In genomic region chr2:178850320-178850719, GRCm38 (mm10) we compare ENCODE assay signal across 18 mouse cellular contexts.
A peak's percentile ranks its signal among the peaks of the same experiment; 100 is the strongest.
DNase-seq lines count a peak whose midpoint lies in the region; ATAC-seq and TF ChIP-seq lines count a peak whose summit lies in the region.
"Had no signal": no experiment of that assay in that cellular context is flagged by ENCODE, and none has a peak within 500 bp of the region (broad histone marks: within the 10 kb centered on the region; RNA-seq: fewer than 3 reads in every experiment).

No protein-coding gene starts in this region.

- peak; percentile 68 for ATAC-seq in midbrain, embryonic 11.5 days (ENCODE audit: low FRiP score)
- ATAC-seq in forebrain, postnatal 0 days = peak; percentile 67
- ATAC-seq in midbrain, embryonic 14.5 days (ENCODE audit: low FRiP score, low TSS enrichment) = peak; percentile 31; the same call in 1 of the 2 replicates
- ATAC-seq: inflammation-experienced regulatory T-cells, adult 6 months; Patski had no signal

- no peak overlapping the region for H3K4me2 ChIP-seq in midbrain, embryonic 11.5 days
- H3K4me2 ChIP-seq in forebrain, postnatal 0 days (ENCODE audit: low read depth) = no peak overlapping the region
- H3K4me2 ChIP-seq in midbrain, embryonic 14.5 days (ENCODE audit: low read length) = no peak overlapping the region; the same call in 1 of the 2 replicates
- H3K4me2 ChIP-seq: heart, embryonic 13.5 days; limb, embryonic 12.5 days; lung, embryonic 14.5 days; neural tube, embryonic 13.5 days had no signal

- no peaks in the 10 kb centered on the region for H3K27me3 ChIP-seq in midbrain, embryonic 11.5 days (ENCODE audit: control insufficient read depth, insufficient read depth, low read length)
- H3K27me3 ChIP-seq in midbrain, embryonic 10.5 days (ENCODE audit: low read depth, poor library complexity, severe bottlenecking) = no peaks in the 10 kb centered on the region
- H3K27me3 ChIP-seq in forebrain, postnatal 0 days (ENCODE audit: insufficient read depth, low read length) = no peaks in the 10 kb centered on the region
- H3K27me3 ChIP-seq in midbrain, embryonic 14.5 days (ENCODE audit: control insufficient read depth, insufficient read depth, low read length) = no peaks in the 10 kb centered on the region
- H3K27me3 ChIP-seq: heart, embryonic 13.5 days; limb, embryonic 12.5 days; neural tube, embryonic 13.5 days; Patski had no signal

- H3K36me3 ChIP-seq in midbrain, embryonic 11.5 days (ENCODE audit: control insufficient read depth, insufficient read depth, low read length) = no peaks in the 10 kb centered on the region
- no peaks in the 10 kb centered on the region for H3K36me3 ChIP-seq in midbrain, embryonic 10.5 days
- H3K36me3 ChIP-seq in forebrain, postnatal 0 days (ENCODE audit: insufficient read depth) = no peaks in the 10 kb centered on the region
- H3K36me3 ChIP-seq in midbrain, embryonic 14.5 days (ENCODE audit: control insufficient read depth, insufficient read depth, low read length) = no peaks in the 10 kb centered on the region
- H3K36me3 ChIP-seq: heart, embryonic 13.5 days; limb, embryonic 12.5 days; neural tube, embryonic 13.5 days had no signal

- no peak overlapping the region for H3K9ac ChIP-seq in midbrain, embryonic 11.5 days (ENCODE audit: low read length)
- H3K9ac ChIP-seq in forebrain, postnatal 0 days = no peak overlapping the region
- no peak overlapping the region for H3K9ac ChIP-seq in midbrain, embryonic 14.5 days (replicated peaks; ENCODE audit: low read length)
- H3K9ac ChIP-seq: heart, embryonic 13.5 days; limb, embryonic 12.5 days; lung, embryonic 14.5 days; neural tube, embryonic 13.5 days had no signal

- H3K9me3 ChIP-seq in midbrain, embryonic 11.5 days (ENCODE audit: control insufficient read depth, low read length) = no peaks in the 10 kb centered on the region
- no peaks in the 10 kb centered on the region for H3K9me3 ChIP-seq in midbrain, embryonic 10.5 days (replicated peaks)
- H3K9me3 ChIP-seq in forebrain, postnatal 0 days (ENCODE audit: low read length) = no peaks in the 10 kb centered on the region
- no peaks in the 10 kb centered on the region for H3K9me3 ChIP-seq in midbrain, embryonic 14.5 days (ENCODE audit: control insufficient read depth, low read length)
- H3K9me3 ChIP-seq: heart, embryonic 13.5 days; limb, embryonic 12.5 days; neural tube, embryonic 13.5 days had no signal

- no peak overlapping the region for H3K4me3 ChIP-seq in midbrain, embryonic 11.5 days (ENCODE audit: low read depth, low read length)
- no peak overlapping the region for H3K4me3 ChIP-seq in midbrain, embryonic 10.5 days
- H3K4me3 ChIP-seq in forebrain, postnatal 0 days (ENCODE audit: low read depth, low read length) = no peak overlapping the region
- H3K4me3 ChIP-seq in midbrain, embryonic 14.5 days (replicated peaks; ENCODE audit: low read depth, low read length) = no peak overlapping the region
- H3K4me3 ChIP-seq: heart, embryonic 13.5 days; limb, embryonic 12.5 days; neural tube, embryonic 13.5 days had no signal

- peaks cover 5% of the 10 kb centered on the region; the same call in 1 of the 2 replicates for H3K4me1 ChIP-seq in midbrain, embryonic 11.5 days (ENCODE audit: control insufficient read depth, insufficient read depth, low read length)
- H3K4me1 ChIP-seq in midbrain, embryonic 10.5 days = peaks cover 28% of the 10 kb centered on the region
- 0 out of 2 replicates have a peak, but pooled peaks cover 12% of the 10 kb centered on the region for H3K4me1 ChIP-seq in forebrain, postnatal 0 days (ENCODE audit: insufficient read depth)
- H3K4me1 ChIP-seq in midbrain, embryonic 14.5 days (ENCODE audit: control insufficient read depth, insufficient read depth, low read length) = peaks cover 24% of the 10 kb centered on the region; the same call in 1 of the 2 replicates
- H3K4me1 ChIP-seq: neural tube, embryonic 13.5 days had no signal

- WGBS in midbrain, embryonic 11.5 days = 84% methylated on average over 10 of the region's 10 CpGs
- WGBS in midbrain, embryonic 10.5 days = 86% methylated on average over 10 of the region's 10 CpGs
- WGBS in forebrain, postnatal 0 days = 84% methylated on average over 10 of the region's 10 CpGs
- WGBS in midbrain, embryonic 14.5 days = 78% methylated on average over 10 of the region's 10 CpGs

- TF ChIP-seq CTCF in forebrain, postnatal 0 days (IDR thresholded peaks at IDR 0.05; ENCODE audit: low read depth) = no peak

- no peak overlapping the region; the same call in 1 of the 2 replicates for H3K27ac ChIP-seq in midbrain, embryonic 11.5 days (ENCODE audit: low read depth, low read length)
- no peak overlapping the region for H3K27ac ChIP-seq in midbrain, embryonic 10.5 days (replicated peaks)
- H3K27ac ChIP-seq in forebrain, postnatal 0 days (ENCODE audit: low read depth, low read length) = no peak overlapping the region; the same call in 1 of the 2 replicates
- H3K27ac ChIP-seq in midbrain, embryonic 14.5 days (replicated peaks; ENCODE audit: low read depth, low read length) = 0 out of 2 replicates have a peak overlapping the region, but pooled peaks have one; percentile 60
- H3K27ac ChIP-seq: heart, embryonic 13.5 days; limb, embryonic 12.5 days; neural tube, embryonic 13.5 days had no signal

- DNase-seq in midbrain, embryonic 11.5 days (ENCODE audit: low spot score, missing footprints) = peak; percentile 84
- DNase-seq in midbrain, embryonic 10.5 days (ENCODE audit: low spot score) = no peak
- DNase-seq in ZHBTc4 (ENCODE audit: low read depth, low spot score) = peak; percentile 90
- no peak for DNase-seq in forebrain, postnatal 0 days
- peak; percentile 58 for DNase-seq in midbrain, embryonic 14.5 days
- DNase-seq in B cell, adult 2 months = no peak
- DNase-seq in heart, postnatal 10 days = no peak
- no peak for DNase-seq in adrenal gland, postnatal 10 days
- DNase-seq: cerebellum, adult 8-10 months; gastrocnemius, postnatal 25 days; kidney, postnatal 10 days; lung, embryonic 14.5 days; right cerebral cortex, postnatal 14 days had no signal

- intact Hi-C loops in heart, postnatal 10 days (cut with DNase I) = no loop called here

Comparison
In these comparisons a context has a peak if more than half of its experiments do, and no peak if none do; other contexts are left out.
1. DNase-seq: peak in midbrain, embryonic 11.5 days (single experiment), ZHBTc4 (single experiment) and midbrain, embryonic 14.5 days (single experiment); none in midbrain, embryonic 10.5 days (single experiment), forebrain, postnatal 0 days (single experiment), B cell, adult 2 months (0 of 2), heart, postnatal 10 days (0 of 2) and adrenal gland, postnatal 10 days (single experiment).
2. Peak in every context shown above with its lines, with median percentiles within 50 percentile points of each other: ATAC-seq.